Mouse (Mus musculus) neural tube, embryonic 11.5 days (tissue): ENCODE measurements around the gene Cdh13. TPM values are rescaled to one million over a fixed set of nuclear protein-coding genes. Genes with fewer than 3 reads are reported as not detected.

Source experiments
- ATAC-seq: fragments of 200-750 bp; cut with Nextera tagmentation; 2 replicates; pipeline ENCODE4 v1.8.0; 2017; ENCODE audit warnings: moderate number of reproducible peaks, mild to moderate bottlenecking, moderate TSS enrichment, moderate library complexity; ENCODE audit not compliant: insufficient read depth, low FRiP score, low TSS enrichment
- DNase-seq: peaks from one replicate; pipeline ENCODE4 v3.0.0-alpha.2; 2015; ENCODE audit warnings: low spot score
- H3K27ac ChIP-seq: fragments of 300-500 bp; sonication (generic); 2 replicates; pipeline ENCODE4 v1.5.1; 2014; ENCODE audit warnings: low read depth, mild to moderate bottlenecking, low read length
- H3K27me3 ChIP-seq: fragments of 300-500 bp; sonication (generic); 2 replicates; pipeline ENCODE4 v1.6.1; 2014; ENCODE audit warnings: mild to moderate bottlenecking, low read length, mixed read lengths; ENCODE audit not compliant: control insufficient read depth, insufficient read depth
- H3K36me3 ChIP-seq: fragments of 300-500 bp; sonication (generic); 2 replicates; pipeline ENCODE4 v1.6.1; 2014; ENCODE audit warnings: mild to moderate bottlenecking, low read length, moderate library complexity, mixed read lengths; ENCODE audit not compliant: control insufficient read depth, insufficient read depth
- H3K4me1 ChIP-seq: fragments of 300-500 bp; sonication (generic); 2 replicates; pipeline ENCODE4 v1.6.1; 2014; ENCODE audit warnings: low read length, mixed read lengths; ENCODE audit not compliant: control insufficient read depth, insufficient read depth
- H3K4me2 ChIP-seq: fragments of 300-500 bp; sonication (generic); 2 replicates; pipeline ENCODE4 v1.6.1; 2014; ENCODE audit warnings: low read depth, mild to moderate bottlenecking, moderate library complexity
- H3K4me3 ChIP-seq: fragments of 300-500 bp; sonication (generic); 2 replicates; pipeline ENCODE4 v1.5.1; 2014; ENCODE audit warnings: low read depth, low read length
- H3K9ac ChIP-seq: fragments of 300-500 bp; sonication (generic); 2 replicates; pipeline ENCODE4 v1.6.1; 2014; ENCODE audit warnings: mild to moderate bottlenecking, low read length
- H3K9me3 ChIP-seq: fragments of 300-500 bp; sonication (generic); 2 replicates; pipeline ENCODE4 v1.6.1; 2016; ENCODE audit warnings: low read length; ENCODE audit not compliant: control insufficient read depth
- WGBS: fragments of 180-500 bp; shearing (Covaris S2); extraction: QIAGEN DNeasy Blood & Tissue Kit; methylation state at CpG from one replicate; pipeline ENCODE4 v1.1.7; 2014; 5-methylcytosine and 5-hydroxymethylcytosine counted together
- polyA plus RNA-seq: library from polyadenylated mRNA; unstranded; fragments of >200 nt; fragmentation: Nextera tagmentation; extraction: Ambion mirVana; gene quantifications from 2 replicates; pipeline ENCODE4 v1.2.1, GENCODE M21; 2014

Gene Cdh13
- polyA plus RNA-seq, 1 experiment from 2014 or later = 20.5 TPM

DNA sequence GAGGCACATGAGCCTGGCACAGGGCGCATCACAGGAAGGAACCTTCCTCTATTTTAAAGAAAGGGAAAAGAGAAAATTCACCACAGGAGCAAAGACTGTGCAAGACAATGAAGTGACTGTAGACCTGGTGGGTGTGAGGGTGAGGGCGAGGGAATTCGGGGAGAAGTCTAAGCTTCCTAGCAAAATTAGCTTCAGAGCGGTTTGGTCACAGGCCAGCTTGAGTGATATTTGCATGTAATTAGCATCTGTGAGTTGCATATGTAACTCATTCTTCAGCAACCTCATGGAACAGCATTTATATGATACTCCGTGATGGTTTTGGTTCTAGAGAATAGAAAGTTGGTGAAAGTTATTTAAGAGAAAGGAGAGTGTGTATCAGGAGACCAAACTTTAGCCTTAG, 73.5 kb downstream of the Cdh13 start:
- no peaks in the 10 kb centered on the region for H3K9me3 ChIP-seq
- no peak overlapping the region for H3K9ac ChIP-seq
- no peaks in the 10 kb centered on the region for H3K27me3 ChIP-seq
- 94% methylated on average over 5 of the region's 5 CpGs for WGBS
- no peak overlapping the region for H3K27ac ChIP-seq
- ATAC-seq (no peak), DNase-seq (no peak)
- no peak overlapping the region for H3K4me3 ChIP-seq
- H3K4me2 ChIP-seq = no peak overlapping the region
- no peaks in the 10 kb centered on the region for H3K4me1 ChIP-seq
- H3K36me3 ChIP-seq = no peaks in the 10 kb centered on the region

- H3K27ac ChIP-seq = no peak overlapping the region
- no peak for DNase-seq
- H3K9me3 ChIP-seq = no peaks in the 10 kb centered on the region
- H3K4me2 ChIP-seq = no peak overlapping the region
- H3K27me3 ChIP-seq = no peaks in the 10 kb centered on the region
- H3K4me1 ChIP-seq = no peaks in the 10 kb centered on the region
- H3K4me3 ChIP-seq = no peak overlapping the region
- no peak overlapping the region for H3K9ac ChIP-seq
- 91% methylated on average over 7 of the region's 7 CpGs for WGBS
- ATAC-seq = no peak
- no peaks in the 10 kb centered on the region for H3K36me3 ChIP-seq
Measured at GRCm38 (mm10) chr8:118357596-118357995, 74.1 kb downstream of the Cdh13 start.

DNA sequence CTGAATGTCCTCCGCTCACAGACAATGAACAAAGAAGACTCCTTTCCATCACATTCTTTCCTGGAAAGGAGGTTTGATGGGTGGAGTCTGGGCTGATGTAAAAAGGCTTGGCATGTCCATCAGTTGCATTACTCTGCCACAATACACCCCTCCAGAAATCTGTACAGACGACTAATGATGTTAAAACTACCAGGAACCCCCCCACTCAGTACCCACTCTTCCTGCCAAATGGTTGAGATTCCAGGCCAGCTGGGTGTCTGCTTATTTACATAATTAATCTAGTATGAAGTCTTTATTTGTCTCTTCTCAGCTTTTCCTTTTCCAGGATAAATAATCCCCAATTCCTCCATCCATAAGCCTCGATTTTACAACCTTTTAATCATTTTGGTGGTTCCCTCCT, 80.2 kb downstream of the Cdh13 start:
- Histone ChIP-seq H3K4me1 (no peaks in the 10 kb centered on the region), H3K36me3 (no peaks in the 10 kb centered on the region), H3K9ac (no peak overlapping the region), H3K4me2 (no peak overlapping the region), H3K4me3 (no peak overlapping the region), H3K27ac (no peak overlapping the region), H3K9me3 (no peaks in the 10 kb centered on the region), H3K27me3 (no peaks in the 10 kb centered on the region)
- DNase-seq (no peak), ATAC-seq (no peak)
- WGBS = 78% methylated on average over 3 of the region's 3 CpGs

DNA sequence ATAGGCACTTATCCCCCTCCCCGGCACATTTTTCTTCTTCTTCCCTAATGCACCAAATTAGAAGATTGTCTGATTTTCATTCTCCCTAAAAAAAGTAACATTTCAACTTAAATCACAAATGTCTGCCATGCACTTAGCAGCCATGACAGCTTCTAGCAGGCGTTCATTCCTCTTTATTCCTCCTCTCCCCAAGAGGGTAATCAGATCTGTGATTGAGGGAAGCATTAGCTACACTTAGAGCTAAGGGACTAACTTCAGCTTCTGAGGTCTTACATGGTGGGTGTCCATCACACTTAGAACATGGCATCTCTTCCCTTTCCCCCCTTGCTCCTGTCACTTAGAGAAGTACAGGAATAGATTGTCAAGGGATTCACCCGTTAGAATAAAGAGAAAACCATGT, 89.6 kb downstream of the Cdh13 start:
- H3K27me3 ChIP-seq = no peaks in the 10 kb centered on the region
- no peak for DNase-seq
- no peak overlapping the region for H3K4me2 ChIP-seq
- WGBS = 83% methylated on average over 3 of the region's 3 CpGs
- H3K36me3 ChIP-seq = no peaks in the 10 kb centered on the region
- no peak overlapping the region for H3K27ac ChIP-seq
- H3K9me3 ChIP-seq = no peaks in the 10 kb centered on the region
- no peak overlapping the region for H3K9ac ChIP-seq
- no peaks in the 10 kb centered on the region for H3K4me1 ChIP-seq
- no peak for ATAC-seq
- H3K4me3 ChIP-seq = no peak overlapping the region

DNA sequence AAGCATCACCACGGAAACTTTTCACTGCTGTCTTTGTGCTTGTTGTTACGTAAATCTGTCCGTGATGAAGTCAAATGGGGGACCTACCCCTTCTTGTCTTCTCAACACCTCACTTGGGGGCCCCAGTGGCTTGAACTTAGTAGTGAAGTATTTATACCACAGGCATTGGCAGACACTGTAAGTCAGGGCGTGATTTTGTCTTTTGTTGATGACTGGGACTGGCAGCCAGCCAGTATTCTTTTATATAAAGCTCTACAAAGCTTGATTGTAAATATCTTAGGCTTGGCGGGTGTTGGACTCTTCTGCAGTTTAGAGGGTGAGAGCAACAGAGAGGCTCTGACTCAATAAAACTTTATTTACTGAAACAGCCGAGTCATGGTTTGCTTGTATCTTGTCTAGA, 91.2 kb downstream of the Cdh13 start:
- Histone ChIP-seq H3K27ac (no peak overlapping the region), H3K36me3 (no peaks in the 10 kb centered on the region), H3K4me2 (no peak overlapping the region), H3K4me3 (no peak overlapping the region), H3K4me1 (peaks cover 7% of the 10 kb centered on the region; the same call in 1 of the 2 replicates), H3K9me3 (no peaks in the 10 kb centered on the region), H3K27me3 (no peaks in the 10 kb centered on the region), H3K9ac (no peak overlapping the region)
- ATAC-seq (peak; percentile 70; the same call in 1 of the 2 replicates), DNase-seq (no peak)
- 62% methylated on average over 6 of the region's 6 CpGs for WGBS

DNA sequence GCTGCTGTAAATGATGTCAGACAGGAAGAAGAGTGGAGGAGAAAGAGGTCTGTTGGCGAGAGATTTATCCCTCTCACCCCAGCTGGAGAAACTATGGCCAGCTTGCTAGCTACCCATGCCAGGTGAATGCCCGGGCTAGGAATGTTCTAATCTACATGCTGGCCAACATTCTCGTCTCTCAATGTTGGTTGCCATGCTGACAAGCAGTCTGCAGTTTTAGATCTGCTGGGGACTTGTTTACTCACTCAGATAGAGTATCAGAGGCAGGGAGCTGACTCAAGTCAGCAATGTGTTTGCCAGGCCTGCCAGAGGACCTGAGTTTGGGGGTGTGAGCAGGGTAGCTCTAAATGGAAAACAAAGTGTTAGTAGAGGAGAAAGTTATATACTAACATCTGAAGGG, 93.3 kb downstream of the Cdh13 start:
- ATAC-seq (no peak), DNase-seq (no peak)
- no peak overlapping the region for H3K27ac ChIP-seq
- no peaks in the 10 kb centered on the region for H3K9me3 ChIP-seq
- H3K36me3 ChIP-seq = no peaks in the 10 kb centered on the region
- WGBS = 65% methylated on average over 3 of the region's 3 CpGs
- H3K4me1 ChIP-seq = peaks cover 7% of the 10 kb centered on the region; the same call in 1 of the 2 replicates
- no peak overlapping the region for H3K4me3 ChIP-seq
- H3K4me2 ChIP-seq = no peak overlapping the region
- no peaks in the 10 kb centered on the region for H3K27me3 ChIP-seq
- no peak overlapping the region for H3K9ac ChIP-seq

GRCm38 (mm10) chr8:118378985-118379384, 95.5 kb downstream of the Cdh13 start:
- Histone ChIP-seq H3K4me1 (peaks cover 7% of the 10 kb centered on the region; the same call in 1 of the 2 replicates), H3K4me3 (no peak overlapping the region), H3K9me3 (no peaks in the 10 kb centered on the region), H3K27ac (no peak overlapping the region), H3K9ac (no peak overlapping the region), H3K4me2 (no peak overlapping the region), H3K27me3 (no peaks in the 10 kb centered on the region), H3K36me3 (no peaks in the 10 kb centered on the region)
- ATAC-seq = no peak
- WGBS = 75% methylated on average over 8 of the region's 8 CpGs
- DNase-seq = no peak

GRCm38 (mm10) chr8:118379657-118380056, 96.1 kb downstream of the Cdh13 start:
- H3K9me3 ChIP-seq = no peaks in the 10 kb centered on the region
- H3K36me3 ChIP-seq = no peaks in the 10 kb centered on the region
- no peaks in the 10 kb centered on the region for H3K27me3 ChIP-seq
- WGBS = 36% methylated on average over 3 of the region's 3 CpGs
- H3K4me1 ChIP-seq = peaks cover 7% of the 10 kb centered on the region; the same call in 1 of the 2 replicates
- peak; percentile 23; the same call in 1 of the 2 replicates for ATAC-seq
- H3K4me2 ChIP-seq = no peak overlapping the region
- H3K9ac ChIP-seq = no peak overlapping the region
- H3K4me3 ChIP-seq = no peak overlapping the region
- H3K27ac ChIP-seq = no peak overlapping the region
- DNase-seq = peak; percentile 37

GRCm38 (mm10) chr8:118380058-118380457, 96.5 kb downstream of the Cdh13 start:
- DNase-seq (no peak), ATAC-seq (0 out of 2 replicates have a peak, but pooled peaks have one; percentile 20)
- Histone ChIP-seq H3K36me3 (no peaks in the 10 kb centered on the region), H3K4me2 (no peak overlapping the region), H3K9me3 (no peaks in the 10 kb centered on the region), H3K9ac (no peak overlapping the region), H3K4me3 (no peak overlapping the region), H3K27ac (no peak overlapping the region), H3K4me1 (peaks cover 7% of the 10 kb centered on the region; the same call in 1 of the 2 replicates), H3K27me3 (no peaks in the 10 kb centered on the region)
- 79% methylated on average over 8 of the region's 8 CpGs for WGBS
